Mouse (Mus musculus) cerebellum, postnatal 14 days (tissue): ENCODE data around the gene Itfg2.
"Not testable (repeated sequence)": the region's sequence is repeated elsewhere in the genome, so short reads cannot be mapped to it uniquely, and the experiment has no call there.

Experiments
- DNase-seq, 2 experiments: peaks; one replicate each; pipeline ENCODE4 v3.0.0; 2021; ENCODE audit warnings: mixed read lengths in 2 of 2

Gene Itfg2

DNA sequence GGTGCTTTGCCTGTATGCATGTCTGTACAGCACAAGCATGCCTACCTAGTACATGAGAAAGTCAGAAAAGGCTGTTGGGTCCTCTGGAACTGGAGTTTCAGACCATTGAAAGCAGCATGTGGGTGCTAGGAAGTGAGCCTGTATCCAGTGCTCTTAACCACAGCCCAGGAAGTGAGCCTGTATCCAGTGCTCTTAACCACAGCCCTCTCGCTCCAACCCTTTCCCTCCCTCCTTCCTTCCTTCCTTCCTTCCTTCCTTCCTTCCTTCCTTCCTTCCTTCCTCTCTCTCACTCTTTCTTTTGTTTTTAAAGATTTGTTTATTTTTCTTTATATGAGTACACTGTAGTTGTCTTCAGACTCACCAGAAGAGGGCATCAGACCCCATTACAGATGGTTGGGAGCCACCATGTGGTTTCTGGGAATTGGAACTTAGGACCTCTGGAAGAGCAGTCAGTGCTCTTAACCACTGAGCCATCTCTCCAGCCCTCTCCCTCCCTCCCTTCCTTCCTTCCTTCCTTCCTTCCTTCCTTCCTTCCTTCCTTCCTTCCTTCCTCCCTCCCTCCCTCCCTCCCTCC lies 44.0 kb downstream of the Itfg2 start:
- DNase-seq = not testable (repeated sequence)

DNA sequence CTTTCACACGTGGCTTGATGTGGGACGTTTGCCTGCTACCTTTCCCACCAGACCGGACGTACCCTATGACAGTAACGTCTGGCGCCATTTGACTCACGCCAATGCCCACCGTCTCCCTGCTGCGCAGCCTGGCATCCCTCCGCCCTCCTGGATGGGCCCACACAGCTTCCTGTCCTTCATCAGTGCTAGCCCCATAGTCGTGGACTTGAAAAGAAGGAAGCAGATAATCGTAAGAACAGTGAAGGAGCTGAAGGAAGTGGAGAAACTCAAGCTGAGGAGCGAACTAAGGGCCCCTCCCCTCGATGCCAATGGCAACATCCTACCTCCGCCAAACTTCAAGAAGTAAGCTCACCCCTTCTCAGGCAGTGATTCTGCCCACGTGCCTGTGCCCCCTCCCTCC lies 45.1 kb downstream of the Itfg2 start:
- DNase-seq = no peak

DNA sequence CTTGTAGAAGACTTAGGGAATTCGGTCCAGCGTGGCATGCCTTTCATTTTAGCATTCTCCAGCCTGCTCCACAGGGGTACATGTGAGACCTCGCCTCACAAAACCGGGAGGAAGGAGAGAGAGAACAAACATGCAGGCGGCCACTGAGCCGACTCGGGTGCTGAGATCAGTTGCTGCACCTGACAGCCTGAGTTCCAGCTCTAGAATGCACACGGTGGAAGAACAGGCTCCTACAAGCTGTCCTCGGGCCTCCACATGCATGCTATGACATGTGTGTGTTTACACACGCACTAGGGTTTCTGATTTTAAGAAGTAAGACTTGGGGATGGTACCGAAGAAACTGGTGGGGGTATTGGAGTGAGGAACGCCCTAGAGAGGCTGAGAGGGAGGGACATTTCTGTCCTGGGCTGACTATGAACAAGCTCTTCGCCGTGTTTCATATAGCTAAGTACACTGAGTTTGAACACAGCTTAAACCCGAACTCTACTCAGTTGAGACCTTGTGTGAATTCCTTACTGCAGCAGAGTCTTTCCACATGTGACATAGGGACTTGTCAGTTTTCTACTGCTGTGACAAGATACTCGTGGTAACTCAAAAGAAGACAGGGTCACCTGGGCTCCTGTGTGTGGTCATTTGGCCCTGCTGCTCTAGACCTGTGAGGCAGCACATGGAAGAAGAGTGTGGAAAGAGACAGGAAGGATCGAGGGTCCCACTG lies 48.2 kb downstream of the Itfg2 start:
- no peak for DNase-seq

DNA sequence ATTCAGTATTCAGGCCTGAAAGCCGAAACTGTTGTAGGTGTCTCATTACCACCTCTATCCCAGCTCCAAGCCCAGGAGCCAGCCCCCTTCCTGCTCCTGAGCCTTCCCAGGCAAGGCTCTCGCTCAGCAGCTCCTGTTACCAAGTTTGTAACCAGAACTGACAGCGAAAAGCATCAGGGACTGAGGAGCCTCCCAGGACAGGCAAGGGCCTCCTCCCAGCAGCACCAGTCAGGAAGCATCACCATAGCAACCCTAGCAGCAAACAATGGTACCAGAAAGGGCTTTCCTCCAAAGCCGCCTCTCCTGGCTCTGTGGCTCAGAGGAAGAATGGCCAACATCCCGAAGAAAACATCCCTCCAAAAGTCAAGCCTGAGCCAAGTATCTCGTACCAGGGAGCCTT lies 49.5 kb downstream of the Itfg2 start, which contains the start of the genes Tex52 and Gm44596:
Gene Tex52 (plus strand): TSS at position 265 of the 400 bp plus-strand sequence.
Gene Gm44596 (plus strand): TSS at position 312 of the 400 bp plus-strand sequence.
- no peak for DNase-seq

DNA sequence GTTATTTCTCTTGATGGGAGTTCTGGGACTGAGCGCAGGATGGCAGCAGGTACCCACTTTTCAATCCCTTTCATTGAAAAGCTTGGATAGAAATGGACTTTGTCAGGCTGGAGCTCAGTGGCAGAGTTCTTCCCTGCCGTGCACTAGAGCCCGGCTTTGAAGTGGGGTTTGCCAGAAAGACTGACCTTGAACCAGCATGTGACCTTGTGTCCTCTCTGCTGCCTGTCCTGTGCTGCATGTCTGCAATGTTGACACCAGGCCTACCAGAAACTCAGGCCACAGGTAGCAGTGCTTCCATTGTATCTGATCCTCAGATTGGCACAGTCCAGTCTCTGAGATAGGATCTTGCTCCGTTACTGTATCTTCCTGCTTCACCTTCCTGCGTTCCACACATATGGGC lies 54.7 kb downstream of the Itfg2 start:
- peak; percentile 31 to 32 for DNase-seq

DNA sequence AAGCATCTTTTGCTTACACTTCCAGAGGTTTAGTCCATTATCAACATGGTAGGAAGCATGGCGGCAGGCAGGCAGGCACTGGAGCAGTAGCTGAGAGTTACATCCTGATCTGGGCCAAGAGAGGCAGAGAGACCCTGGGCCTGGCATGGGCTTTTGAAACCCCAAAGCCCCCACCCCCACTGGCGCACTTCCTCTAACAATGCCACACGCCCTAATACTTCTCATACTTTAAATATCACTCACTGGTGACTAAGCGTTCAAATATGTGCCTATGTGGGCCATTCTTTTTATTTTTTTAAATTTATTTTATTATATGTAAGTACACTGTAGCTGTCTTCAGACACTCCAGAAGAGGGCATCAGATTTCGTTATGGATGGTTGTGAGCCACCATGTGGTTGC lies 58.3 kb downstream of the Itfg2 start:
- DNase-seq = no peak

DNA sequence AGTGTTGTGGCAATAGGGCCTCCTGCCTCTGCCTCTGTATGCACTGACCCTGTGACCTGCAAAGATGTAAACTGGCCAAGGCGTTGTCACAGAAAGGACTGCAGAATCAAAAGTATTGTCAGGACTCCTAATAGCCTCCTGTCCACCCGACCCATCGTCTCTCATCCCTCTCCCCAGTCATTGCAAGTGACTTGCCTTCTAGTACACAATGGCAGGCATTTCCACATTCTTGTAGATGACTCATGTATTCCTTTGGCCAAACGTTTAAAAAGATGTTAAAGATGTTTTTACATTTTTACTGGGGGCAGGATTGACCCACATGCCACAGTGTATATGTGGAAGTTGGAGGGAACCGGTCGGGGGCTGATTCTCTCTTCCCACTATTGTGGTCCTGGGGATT lies 60.0 kb downstream of the Itfg2 start:
- DNase-seq = no peak

DNA sequence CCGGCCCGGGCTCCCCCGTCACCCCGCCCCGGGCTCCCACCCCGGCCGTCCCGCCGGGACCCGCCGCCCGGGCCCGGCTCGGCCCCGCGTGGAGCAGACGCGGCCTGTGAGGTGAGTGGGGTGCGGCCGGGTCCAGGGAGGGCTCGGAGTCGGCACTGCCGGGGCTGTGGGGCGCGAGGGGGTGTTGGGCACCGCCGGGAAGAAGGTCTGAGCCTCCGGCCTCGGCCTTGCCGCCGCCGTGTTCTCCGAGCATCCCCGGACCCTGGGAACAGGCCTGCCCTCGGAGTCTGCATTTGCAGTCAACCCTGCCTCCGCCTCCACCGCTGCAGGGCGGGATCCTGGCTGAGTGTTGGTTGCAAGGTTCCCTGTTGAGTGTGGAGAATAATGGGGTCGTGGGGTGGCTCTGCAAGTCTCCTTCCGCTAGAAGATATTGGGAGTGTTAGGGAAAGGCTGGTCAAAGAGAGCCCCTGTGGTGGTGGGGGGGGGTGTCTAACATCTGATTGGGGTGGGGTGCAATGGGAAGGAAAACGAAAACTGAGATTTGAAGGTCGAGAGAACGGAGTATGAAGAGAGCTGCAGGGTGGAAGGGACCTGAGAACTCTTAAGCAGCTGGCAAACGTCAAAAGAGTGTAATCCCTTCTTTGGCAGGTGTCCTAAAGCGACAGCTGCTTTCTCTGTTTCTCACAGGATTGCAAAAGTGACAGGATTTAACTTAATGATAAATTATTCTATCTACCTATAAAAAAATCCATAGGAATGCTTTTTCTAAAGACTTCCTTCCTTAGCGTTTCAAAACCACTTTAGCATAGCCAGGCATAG lies 61.5 kb downstream of the Itfg2 start:
- no peak for DNase-seq

DNA sequence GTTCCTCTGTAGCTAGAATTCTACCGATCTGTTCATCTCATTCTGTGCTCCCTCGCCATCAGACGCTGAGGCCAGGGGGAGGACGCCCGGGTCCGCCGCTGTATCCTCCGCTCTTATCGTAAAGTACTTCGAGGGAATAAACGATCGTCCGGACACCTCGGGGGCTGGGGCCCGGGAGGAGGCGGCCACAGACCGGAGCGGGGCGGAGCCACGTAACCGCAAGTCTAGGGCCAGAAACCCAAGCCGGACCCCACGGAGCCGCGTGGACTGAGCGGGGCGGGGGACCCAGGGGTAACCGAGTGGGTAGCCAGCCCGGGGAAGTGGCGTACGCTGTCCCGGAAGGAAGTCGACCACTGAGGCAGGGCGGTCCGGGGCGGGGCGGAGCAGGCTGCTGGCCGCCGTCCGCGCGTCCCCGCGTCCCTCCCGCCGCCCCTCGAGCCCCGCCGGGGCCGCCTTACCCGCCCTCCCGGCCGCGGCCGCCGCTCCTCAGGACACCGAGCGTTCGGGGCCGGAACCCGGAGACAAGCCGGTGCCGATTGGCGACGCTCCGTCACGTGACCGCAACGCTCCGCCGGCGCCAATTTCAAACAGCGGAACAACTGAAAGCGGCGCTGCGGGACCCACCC lies 62.2 kb downstream of the Itfg2 start, which contains the start of the genes Rhno1 and Foxm1:
Gene Rhno1 (minus strand): TSS at position 531 of the 626 bp plus-strand sequence.
Gene Foxm1 (plus strand): TSS at position 587 of the 626 bp plus-strand sequence.
- DNase-seq = peak; percentile 89 to 90

DNA sequence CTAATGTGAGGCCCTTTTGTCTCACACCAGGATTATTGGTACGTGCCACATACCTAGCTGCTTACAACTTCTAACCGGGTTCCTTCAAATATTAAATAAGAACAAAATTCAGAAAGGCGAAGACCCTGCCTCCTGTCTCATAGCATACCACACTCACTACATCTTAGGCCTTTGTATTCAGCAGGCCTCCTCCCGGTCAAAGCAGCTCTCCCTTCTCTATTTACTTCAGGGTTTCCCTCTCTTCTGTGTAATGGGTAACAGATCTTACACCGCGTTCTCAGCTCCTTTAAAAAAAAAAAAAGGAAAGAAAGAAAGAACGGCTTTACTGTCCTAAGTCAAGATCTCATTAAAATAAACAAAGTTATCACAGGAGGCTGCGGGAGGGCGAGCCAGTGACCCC lies 62.8 kb downstream of the Itfg2 start:
- DNase-seq = no peak
